Mouse (Mus musculus): Measurements from ENCODE around the gene Ptprm. TPM values are rescaled to one million over a fixed set of nuclear protein-coding genes. Genes with fewer than 3 reads are reported as not detected.
A peak's percentile ranks its signal among the peaks of the same experiment; 100 is the strongest.

Gene Ptprm
- polyA plus RNA-seq, 1 experiment from 2014 or later, result 5.4 TPM

DNA sequence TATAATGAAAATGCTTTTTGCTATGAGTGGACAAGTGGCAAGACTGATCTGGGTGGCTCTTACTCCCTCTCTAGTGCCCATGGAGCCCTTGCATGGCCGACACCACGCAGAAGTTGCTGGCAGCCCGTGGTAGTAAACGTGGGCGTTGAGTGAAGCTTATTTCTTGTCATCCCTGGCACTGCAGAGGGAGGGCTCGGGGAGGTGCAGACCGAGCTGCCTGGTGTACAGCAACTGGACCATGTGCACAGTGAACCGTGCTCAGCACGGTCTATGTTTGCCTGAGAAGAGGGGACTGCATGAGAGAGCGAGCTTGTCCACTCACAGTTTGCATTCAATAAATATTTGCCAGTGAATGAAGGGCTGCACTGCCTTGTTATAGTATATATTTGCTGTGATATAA lies 591.5 kb downstream of the Ptprm start:
- WGBS, result 83% methylated on average over 10 of the region's 10 CpGs
- H3K9ac ChIP-seq (ENCODE audit: low read depth, low read length), result no peak overlapping the region
- H3K27me3 ChIP-seq (replicated peaks; ENCODE audit: control insufficient read depth, insufficient read depth, low read length), result no peaks in the 10 kb centered on the region
- H3K9me3 ChIP-seq (ENCODE audit: control insufficient read depth), result no peaks in the 10 kb centered on the region
- no peak for TF ChIP-seq CTCF (IDR thresholded peaks at IDR 0.05; ENCODE audit: low read depth)
- no peak overlapping the region for H3K27ac ChIP-seq (ENCODE audit: low read depth, low read length)
- no peak overlapping the region for H3K4me3 ChIP-seq (ENCODE audit: low read depth, low read length)
- H3K4me2 ChIP-seq (replicated peaks; ENCODE audit: low read depth), result no peak overlapping the region
- no peaks in the 10 kb centered on the region for H3K4me1 ChIP-seq (replicated peaks; ENCODE audit: control insufficient read depth, insufficient read depth, low read length)
- no peaks in the 10 kb centered on the region for H3K36me3 ChIP-seq (ENCODE audit: control insufficient read depth, insufficient read depth)
- no peak for ATAC-seq

DNA sequence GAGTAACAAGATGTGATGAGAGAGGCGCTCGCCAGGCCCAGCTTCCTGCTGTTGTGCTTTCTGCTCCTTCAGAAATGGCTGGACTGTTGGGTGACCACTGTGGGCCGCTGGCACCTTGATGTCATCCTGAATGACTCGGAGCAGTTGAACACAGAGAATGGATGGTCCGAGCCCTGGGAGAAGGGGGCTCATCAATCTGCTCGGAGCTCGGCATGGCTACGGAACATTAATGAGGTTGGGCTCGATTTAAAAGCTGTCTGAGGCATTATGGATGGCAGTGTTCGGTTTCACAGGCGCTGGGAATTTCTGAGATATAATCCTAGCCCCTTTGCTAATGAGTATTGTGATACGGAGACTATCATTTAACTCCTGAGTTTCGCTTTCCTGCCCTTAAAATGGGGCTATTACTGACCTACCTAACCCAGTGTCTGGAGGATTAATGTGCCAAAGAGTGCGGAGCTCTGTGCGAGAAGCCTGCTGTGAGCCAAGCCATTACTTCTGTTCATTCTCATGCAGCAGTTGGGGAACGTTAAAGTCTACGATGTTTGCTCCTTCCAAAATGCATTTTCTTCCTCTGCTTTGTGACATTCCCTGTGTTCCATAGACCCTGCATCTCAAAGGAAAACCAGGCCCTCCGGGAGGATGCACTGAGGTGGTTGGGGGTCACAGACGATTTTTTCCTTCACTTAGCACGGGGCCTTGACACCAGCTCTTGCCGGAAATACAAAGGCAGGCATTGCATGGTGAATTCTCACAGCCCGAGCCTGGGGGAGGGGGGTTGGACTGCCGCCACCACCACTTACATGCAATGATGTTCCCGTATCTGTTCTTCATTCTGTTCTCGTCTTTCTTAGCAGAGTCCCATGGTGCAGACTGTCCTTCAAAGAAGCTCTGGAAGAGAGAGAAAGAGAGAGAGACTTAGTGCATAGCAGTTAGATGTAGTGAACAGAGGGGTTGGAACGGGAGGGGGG lies 592.6 kb downstream of the Ptprm start:
- H3K4me1 ChIP-seq (replicated peaks; ENCODE audit: control insufficient read depth, insufficient read depth, low read length), result no peaks in the 10 kb centered on the region
- no peak overlapping the region for H3K9ac ChIP-seq (ENCODE audit: low read depth, low read length)
- no peaks in the 10 kb centered on the region for H3K27me3 ChIP-seq (replicated peaks; ENCODE audit: control insufficient read depth, insufficient read depth, low read length)
- H3K27ac ChIP-seq (ENCODE audit: low read depth, low read length), result no peak overlapping the region
- H3K9me3 ChIP-seq (ENCODE audit: control insufficient read depth), result no peaks in the 10 kb centered on the region
- H3K4me3 ChIP-seq (ENCODE audit: low read depth, low read length), result no peak overlapping the region
- ATAC-seq, result no peak
- H3K36me3 ChIP-seq (ENCODE audit: control insufficient read depth, insufficient read depth), result no peaks in the 10 kb centered on the region
- 0 out of 2 replicates have a peak overlapping the region, but pooled peaks have one; percentile 6 for H3K4me2 ChIP-seq (replicated peaks; ENCODE audit: low read depth)
- 69% methylated on average over 26 of the region's 26 CpGs for WGBS
- no peak for TF ChIP-seq CTCF (IDR thresholded peaks at IDR 0.05; ENCODE audit: low read depth)

DNA sequence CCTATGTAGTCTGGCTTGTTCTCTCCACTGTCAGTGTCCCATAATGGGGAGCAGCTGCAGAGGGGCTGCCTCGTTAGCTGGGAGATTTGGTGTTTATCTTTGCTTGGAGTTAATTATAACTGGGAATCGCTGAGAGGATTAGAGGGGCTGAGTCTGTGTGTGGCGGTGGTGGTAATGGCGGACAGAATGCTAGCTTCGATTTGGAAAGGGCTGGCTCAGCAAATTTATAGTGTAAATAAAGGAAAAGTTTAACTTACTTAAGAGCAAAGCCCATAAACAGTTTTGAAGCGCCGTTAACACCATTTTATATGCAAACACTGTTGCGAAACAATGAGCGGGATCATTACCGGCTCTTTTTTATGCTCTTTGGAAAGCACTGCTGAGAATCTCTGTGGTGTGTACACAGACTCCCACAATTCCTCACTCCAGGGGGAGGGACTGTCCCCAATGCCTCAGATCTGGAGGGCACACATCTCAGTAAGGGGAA lies 597.2 kb downstream of the Ptprm start:
- H3K27me3 ChIP-seq (replicated peaks; ENCODE audit: control insufficient read depth, insufficient read depth, low read length), result no peaks in the 10 kb centered on the region
- peak overlapping the region; percentile 50 for H3K4me2 ChIP-seq (replicated peaks; ENCODE audit: low read depth)
- H3K4me1 ChIP-seq (replicated peaks; ENCODE audit: control insufficient read depth, insufficient read depth, low read length), result peaks cover 2% of the 10 kb centered on the region; the same call in 1 of the 2 replicates
- peak overlapping the region; percentile 7 for H3K27ac ChIP-seq (ENCODE audit: low read depth, low read length)
- TF ChIP-seq CTCF (IDR thresholded peaks at IDR 0.05; ENCODE audit: low read depth), result no peak
- H3K9me3 ChIP-seq (ENCODE audit: control insufficient read depth), result no peaks in the 10 kb centered on the region
- peak overlapping the region; percentile 18 for H3K4me3 ChIP-seq (ENCODE audit: low read depth, low read length)
- 12% methylated on average over 10 of the region's 10 CpGs for WGBS
- ATAC-seq, result peak; percentile 56; the same call in 1 of the 2 replicates
- no peak overlapping the region for H3K9ac ChIP-seq (ENCODE audit: low read depth, low read length)
- H3K36me3 ChIP-seq (ENCODE audit: control insufficient read depth, insufficient read depth), result no peaks in the 10 kb centered on the region

DNA sequence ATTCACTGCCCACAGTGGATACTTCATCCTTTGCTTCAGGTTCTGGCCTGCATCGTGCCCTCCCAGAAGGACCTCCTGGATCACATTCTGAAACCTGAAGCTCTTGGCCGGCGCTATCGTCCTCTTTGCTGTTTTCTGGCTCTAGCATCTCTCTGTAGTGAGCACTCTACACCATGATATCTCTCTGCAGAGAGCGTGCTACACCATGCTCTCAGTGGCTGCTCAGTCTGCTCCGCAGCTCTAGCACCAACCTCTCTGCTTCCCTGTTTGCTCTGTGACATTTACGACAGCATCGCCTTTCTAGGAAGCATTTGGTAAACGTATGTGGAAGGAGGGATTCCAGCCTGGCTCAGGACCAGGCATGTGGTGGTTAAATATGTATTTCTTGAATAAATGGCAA lies 597.8 kb downstream of the Ptprm start:
- ATAC-seq, result 0 out of 2 replicates have a peak, but pooled peaks have one; percentile 26
- Histone ChIP-seq H3K4me2 (replicated peaks; ENCODE audit: low read depth) (peak overlapping the region; percentile 50), H3K4me1 (replicated peaks; ENCODE audit: control insufficient read depth, insufficient read depth, low read length) (peaks cover 2% of the 10 kb centered on the region; the same call in 1 of the 2 replicates), H3K36me3 (ENCODE audit: control insufficient read depth, insufficient read depth) (no peaks in the 10 kb centered on the region), H3K4me3 (ENCODE audit: low read depth, low read length) (no peak overlapping the region), H3K9ac (ENCODE audit: low read depth, low read length) (no peak overlapping the region), H3K27me3 (replicated peaks; ENCODE audit: control insufficient read depth, insufficient read depth, low read length) (no peaks in the 10 kb centered on the region), H3K9me3 (ENCODE audit: control insufficient read depth) (no peaks in the 10 kb centered on the region), H3K27ac (ENCODE audit: low read depth, low read length) (peak overlapping the region; percentile 17; the same call in 1 of the 2 replicates)
- WGBS, result 38% methylated on average over 9 of the region's 9 CpGs
- no peak for TF ChIP-seq CTCF (IDR thresholded peaks at IDR 0.05; ENCODE audit: low read depth)

DNA sequence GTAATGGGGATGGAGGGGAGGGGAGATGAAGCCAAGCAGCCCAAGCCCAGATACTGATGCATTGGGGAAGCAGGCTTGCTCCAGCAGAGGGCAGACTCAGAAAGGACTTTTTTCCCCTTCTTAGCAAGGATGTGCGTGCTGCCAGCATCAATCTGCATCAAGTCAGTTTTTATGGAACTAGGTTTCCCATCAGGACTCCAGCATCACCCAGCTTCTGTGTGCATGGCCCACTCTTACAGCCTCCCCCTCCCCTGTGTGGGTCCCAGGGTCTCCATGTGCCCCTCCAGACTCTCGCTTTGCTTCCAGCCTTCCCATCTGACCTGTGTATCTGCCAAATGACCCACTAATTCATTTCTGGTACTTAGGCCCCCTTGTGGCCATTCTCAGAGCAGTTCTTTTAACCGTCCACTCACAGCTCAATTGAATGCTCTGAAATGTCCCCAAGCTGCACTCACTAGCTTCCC lies 599.0 kb downstream of the Ptprm start:
- Histone ChIP-seq H3K36me3 (ENCODE audit: control insufficient read depth, insufficient read depth) (no peaks in the 10 kb centered on the region), H3K9me3 (ENCODE audit: control insufficient read depth) (no peaks in the 10 kb centered on the region), H3K4me1 (replicated peaks; ENCODE audit: control insufficient read depth, insufficient read depth, low read length) (peaks cover 2% of the 10 kb centered on the region; the same call in 1 of the 2 replicates), H3K4me2 (replicated peaks; ENCODE audit: low read depth) (no peak overlapping the region), H3K4me3 (ENCODE audit: low read depth, low read length) (no peak overlapping the region), H3K9ac (ENCODE audit: low read depth, low read length) (no peak overlapping the region), H3K27me3 (replicated peaks; ENCODE audit: control insufficient read depth, insufficient read depth, low read length) (no peaks in the 10 kb centered on the region), H3K27ac (ENCODE audit: low read depth, low read length) (no peak overlapping the region)
- peak; percentile 78 for TF ChIP-seq CTCF (IDR thresholded peaks at IDR 0.05; ENCODE audit: low read depth)
- ATAC-seq, result no peak; the same call in 1 of the 2 replicates
- 24% methylated on average over 3 of the region's 3 CpGs for WGBS

DNA sequence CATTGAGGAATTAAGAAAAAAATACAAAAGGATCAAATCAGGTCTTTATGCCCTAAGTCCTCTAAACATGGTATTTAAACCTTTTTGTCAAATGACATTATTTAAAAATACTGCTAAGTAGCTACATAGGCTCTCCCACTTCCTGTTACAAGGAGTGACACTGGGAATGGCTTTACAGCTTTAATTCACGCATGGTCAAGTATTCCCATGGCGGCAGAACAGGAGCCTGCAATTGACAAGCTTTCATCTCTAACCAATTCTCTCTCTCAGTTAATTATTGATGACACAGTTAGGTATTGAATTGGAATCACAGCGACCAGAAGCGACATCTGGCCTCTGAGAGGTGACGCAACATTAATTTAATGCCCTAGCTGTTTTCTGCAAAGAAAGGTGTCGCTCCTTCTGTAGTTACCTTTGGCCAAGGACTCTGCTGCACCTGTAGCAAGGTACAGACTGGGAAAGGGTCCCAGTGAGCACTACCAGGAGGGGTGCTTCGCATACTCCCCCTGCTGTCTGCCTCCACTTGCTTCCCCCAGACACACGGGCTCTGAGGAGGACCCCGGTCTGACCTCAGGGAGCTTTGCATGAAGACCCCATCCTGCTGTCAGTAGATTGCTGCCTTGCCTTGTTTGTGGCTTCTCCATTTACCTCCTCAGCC lies 599.9 kb downstream of the Ptprm start:
- peak; percentile 39 for ATAC-seq
- Histone ChIP-seq H3K27me3 (replicated peaks; ENCODE audit: control insufficient read depth, insufficient read depth, low read length) (no peaks in the 10 kb centered on the region), H3K4me1 (replicated peaks; ENCODE audit: control insufficient read depth, insufficient read depth, low read length) (peaks cover 2% of the 10 kb centered on the region; the same call in 1 of the 2 replicates), H3K9me3 (ENCODE audit: control insufficient read depth) (no peaks in the 10 kb centered on the region), H3K27ac (ENCODE audit: low read depth, low read length) (no peak overlapping the region), H3K36me3 (ENCODE audit: control insufficient read depth, insufficient read depth) (no peaks in the 10 kb centered on the region), H3K4me3 (ENCODE audit: low read depth, low read length) (no peak overlapping the region), H3K4me2 (replicated peaks; ENCODE audit: low read depth) (peak overlapping the region; percentile 37; the same call in 1 of the 2 replicates), H3K9ac (ENCODE audit: low read depth, low read length) (no peak overlapping the region)
- 38% methylated on average over 9 of the region's 9 CpGs for WGBS
- peak; percentile 28; the same call in 1 of the 2 replicates for TF ChIP-seq CTCF (IDR thresholded peaks at IDR 0.05; ENCODE audit: low read depth)
